Mouse (Mus musculus) MEL (cell line): ENCODE data around the gene Vstm4.

Experiments
- CHD1 ChIP-seq: IDR thresholded peaks from 2 replicates; pipeline ENCODE4 v1.6.1; 2012; ENCODE audit warnings: low read depth, mild to moderate bottlenecking, inconsistent platforms, low read length, improper control_type of control experiment
- CHD2 ChIP-seq: IDR thresholded peaks from 2 replicates; pipeline ENCODE4 v1.6.1; 2011; ENCODE audit warnings: low read length, improper control_type of control experiment
- CTCF ChIP-seq, 3 experiments: IDR thresholded peaks in 2 of 3; conservative IDR thresholded peaks in 1 of 3; 2 replicates each; pipeline ENCODE4 v1.5.1; 2011 to 2012; ENCODE audit warnings: low read length in 3 of 3, low read depth in 2 of 3, mild to moderate bottlenecking in 2 of 3, improper control_type of control experiment in 1 of 3, inconsistent platforms in 1 of 3, mixed read lengths in 1 of 3, moderate library complexity in 1 of 3; ENCODE audit not compliant: control insufficient read depth in 1 of 3, insufficient read depth in 1 of 3, poor library complexity in 1 of 3, severe bottlenecking in 1 of 3
- EP300 ChIP-seq, 2 experiments: IDR thresholded peaks; 2 replicates each; pipeline ENCODE4 v1.6.1; 2011; ENCODE audit warnings: improper control_type of control experiment in 2 of 2, low read length in 2 of 2, low read depth in 1 of 2, mild to moderate bottlenecking in 1 of 2
- GATA1 ChIP-seq: IDR thresholded peaks from 2 replicates; pipeline ENCODE4 v1.6.1; 2011; ENCODE audit warnings: low read depth, low read length, improper control_type of control experiment
- MXI1 ChIP-seq: IDR thresholded peaks from 2 replicates; pipeline ENCODE4 v1.6.1; 2011; ENCODE audit warnings: mild to moderate bottlenecking, low read depth, low read length, improper control_type of control experiment
- NELFE ChIP-seq: IDR thresholded peaks from 2 replicates; pipeline ENCODE4 v1.6.1; 2011; ENCODE audit warnings: low read depth, low read length, improper control_type of control experiment
- NRF1 ChIP-seq: IDR thresholded peaks from 2 replicates; pipeline ENCODE4 v1.6.1; 2014; ENCODE audit warnings: low read depth, mild to moderate bottlenecking, inconsistent platforms, low read length, improper control_type of control experiment, moderate library complexity; ENCODE audit not compliant: poor library complexity, insufficient read depth, severe bottlenecking
- POLR2A ChIP-seq, 2 experiments: IDR thresholded peaks; 2 replicates each; pipeline ENCODE4 v1.6.1; 2011 to 2012; ENCODE audit warnings: low read length in 2 of 2, mild to moderate bottlenecking in 2 of 2, control low read depth in 1 of 2, improper control_type of control experiment in 1 of 2, low read depth in 1 of 2, moderate library complexity in 1 of 2; ENCODE audit not compliant: control insufficient read depth in 1 of 2, insufficient read depth in 1 of 2, poor library complexity in 1 of 2
- TAL1 ChIP-seq: IDR thresholded peaks from 2 replicates; pipeline ENCODE4 v1.6.1; 2012; ENCODE audit warnings: mild to moderate bottlenecking, inconsistent platforms, low read length, moderate library complexity, mixed read lengths
- ZC3H11A ChIP-seq: IDR thresholded peaks from 2 replicates; pipeline ENCODE4 v1.6.1; 2012; ENCODE audit warnings: low read depth, mild to moderate bottlenecking, inconsistent platforms, low read length, improper control_type of control experiment
- ZMIZ1 ChIP-seq: IDR thresholded peaks from 2 replicates; pipeline ENCODE4 v1.6.1; 2012; ENCODE audit warnings: low read depth, mild to moderate bottlenecking, inconsistent platforms, low read length, improper control_type of control experiment, moderate library complexity
- ZNF384 ChIP-seq: IDR thresholded peaks from 2 replicates; pipeline ENCODE4 v1.6.1; 2012; ENCODE audit warnings: low read depth, mild to moderate bottlenecking, inconsistent platforms, low read length, improper control_type of control experiment

- TF ChIP-seq CHD1 (no peak), POLR2A (IDR thresholded peaks at IDR 0.05; ENCODE audit: control insufficient read depth in 1 of 2, insufficient read depth in 1 of 2, low read depth in 1 of 2, low read length in 2 of 2, poor library complexity in 1 of 2) (no peak), MXI1 (no peak), ZC3H11A (no peak), NELFE (no peak), CTCF (IDR thresholded peaks at IDR 0.05 in 2 of 3, conservative IDR thresholded peaks at IDR 0.05 in 1 of 3; ENCODE audit: control insufficient read depth in 1 of 3, insufficient read depth in 1 of 3, low read depth in 2 of 3, low read length in 3 of 3, poor library complexity in 1 of 3, severe bottlenecking in 1 of 3) (no peak), TAL1 (no peak), ZMIZ1 (no peak), EP300 (IDR thresholded peaks at IDR 0.05; ENCODE audit: low read depth in 1 of 2, low read length in 2 of 2) (no peak), ZNF384 (no peak), NRF1 (no peak), CHD2 (no peak), GATA1 (no peak)
Observed at GRCm38 (mm10) chr14:32817258-32817657, 39.3 kb upstream of the Vstm4 start.
